Mouse (Mus musculus): ENCODE results near the gene Hmbs. TPM values are rescaled to one million over a fixed set of nuclear protein-coding genes. Genes with fewer than 3 reads are reported as not detected.
"Not testable (repeated sequence)": the region's sequence is repeated elsewhere in the genome, so short reads cannot be mapped to it uniquely, and the experiment has no call there.

The Hmbs gene
- polyA plus RNA-seq, 1 experiment from 2014 or later = 60.8 TPM

- ATAC-seq (ENCODE audit: low FRiP score) = no peak
- H3K36me3 ChIP-seq (replicated peaks; ENCODE audit: control insufficient read depth, insufficient read depth) = peaks cover 51% of the 10 kb centered on the region
- 25% methylated on average over 10 of the region's 10 CpGs for WGBS
- H3K4me2 ChIP-seq (replicated peaks) = no peak overlapping the region
- no peak overlapping the region for H3K9ac ChIP-seq
- H3K4me1 ChIP-seq (replicated peaks; ENCODE audit: control insufficient read depth, insufficient read depth, low read length) = no peaks in the 10 kb centered on the region
- H3K9me3 ChIP-seq (ENCODE audit: control insufficient read depth, low read length) = no peaks in the 10 kb centered on the region
- H3K27me3 ChIP-seq (ENCODE audit: control insufficient read depth, insufficient read depth, low read length) = no peaks in the 10 kb centered on the region
- peak overlapping the region; percentile 29; the same call in 1 of the 2 replicates for H3K27ac ChIP-seq
- DNase-seq (ENCODE audit: low spot score) = no peak
- no peak overlapping the region for H3K4me3 ChIP-seq (replicated peaks; ENCODE audit: low read length)
Measured at GRCm38 (mm10) chr9:44310750-44311135, 33.3 kb downstream of the Hmbs start.

GRCm38 (mm10) chr9:44309756-44310155, 34.3 kb downstream of the Hmbs start:
- no peak overlapping the region for H3K4me2 ChIP-seq (replicated peaks)
- ATAC-seq (ENCODE audit: low FRiP score) = no peak
- H3K4me3 ChIP-seq (replicated peaks; ENCODE audit: low read length) = no peak overlapping the region
- no peak overlapping the region for H3K27ac ChIP-seq
- WGBS = 70% methylated on average over 3 of the region's 3 CpGs
- peaks cover 41% of the 10 kb centered on the region for H3K36me3 ChIP-seq (replicated peaks; ENCODE audit: control insufficient read depth, insufficient read depth)
- H3K27me3 ChIP-seq (ENCODE audit: control insufficient read depth, insufficient read depth, low read length) = no peaks in the 10 kb centered on the region
- DNase-seq (ENCODE audit: low spot score) = no peak
- no peak overlapping the region for H3K9ac ChIP-seq
- H3K4me1 ChIP-seq (replicated peaks; ENCODE audit: control insufficient read depth, insufficient read depth, low read length) = peaks cover 1% of the 10 kb centered on the region
- no peaks in the 10 kb centered on the region for H3K9me3 ChIP-seq (ENCODE audit: control insufficient read depth, low read length)

GRCm38 (mm10) chr9:44307248-44307647, 36.8 kb downstream of the Hmbs start:
- no peak overlapping the region for H3K27ac ChIP-seq
- no peak overlapping the region for H3K4me3 ChIP-seq (replicated peaks; ENCODE audit: low read length)
- H3K9ac ChIP-seq = no peak overlapping the region
- peaks cover 20% of the 10 kb centered on the region for H3K36me3 ChIP-seq (replicated peaks; ENCODE audit: control insufficient read depth, insufficient read depth)
- ATAC-seq (ENCODE audit: low FRiP score) = no peak
- H3K4me1 ChIP-seq (replicated peaks; ENCODE audit: control insufficient read depth, insufficient read depth, low read length) = peaks cover 15% of the 10 kb centered on the region
- H3K9me3 ChIP-seq (ENCODE audit: control insufficient read depth, low read length) = no peaks in the 10 kb centered on the region
- no peak for DNase-seq (ENCODE audit: low spot score)
- no peak overlapping the region for H3K4me2 ChIP-seq (replicated peaks)
- WGBS = 98% methylated on average over 2 of the region's 2 CpGs
- no peaks in the 10 kb centered on the region for H3K27me3 ChIP-seq (ENCODE audit: control insufficient read depth, insufficient read depth, low read length)

GRCm38 (mm10) chr9:44306532-44306931, 37.5 kb downstream of the Hmbs start:
- 90% methylated on average over 6 of the region's 6 CpGs for WGBS
- Histone ChIP-seq H3K4me2 (replicated peaks) (peak overlapping the region; percentile 77; the same call in 1 of the 2 replicates), H3K27ac (no peak overlapping the region), H3K9ac (no peak overlapping the region), H3K9me3 (ENCODE audit: control insufficient read depth, low read length) (no peaks in the 10 kb centered on the region), H3K27me3 (ENCODE audit: control insufficient read depth, insufficient read depth, low read length) (no peaks in the 10 kb centered on the region), H3K4me3 (replicated peaks; ENCODE audit: low read length) (no peak overlapping the region), H3K36me3 (replicated peaks; ENCODE audit: control insufficient read depth, insufficient read depth) (peaks cover 24% of the 10 kb centered on the region), H3K4me1 (replicated peaks; ENCODE audit: control insufficient read depth, insufficient read depth, low read length) (peaks cover 15% of the 10 kb centered on the region)
- DNase-seq (ENCODE audit: low spot score) (no peak), ATAC-seq (ENCODE audit: low FRiP score) (no peak)

GRCm38 (mm10) chr9:44305466-44306079, 38.5 kb downstream of the Hmbs start, which contains the start of gene Hinfp:
Gene Hinfp (minus strand): TSS chr9:44305671.
- H3K4me3 ChIP-seq (replicated peaks; ENCODE audit: low read length) = peak within 1 kb of the TSS; percentile 97
- H3K36me3 ChIP-seq (replicated peaks; ENCODE audit: control insufficient read depth, insufficient read depth) = peaks cover 24% of the 10 kb centered on the region
- peak within 1 kb of the TSS; percentile 96 for H3K9ac ChIP-seq
- DNase-seq (ENCODE audit: low spot score) (peak; percentile 99), ATAC-seq (ENCODE audit: low FRiP score) (peak; percentile 99)
- peak within 1 kb of the TSS; percentile 85 for H3K27ac ChIP-seq
- no peaks in the 10 kb centered on the region for H3K27me3 ChIP-seq (ENCODE audit: control insufficient read depth, insufficient read depth, low read length)
- no peaks in the 10 kb centered on the region for H3K9me3 ChIP-seq (ENCODE audit: control insufficient read depth, low read length)
- H3K4me1 ChIP-seq (replicated peaks; ENCODE audit: control insufficient read depth, insufficient read depth, low read length) = peaks cover 15% of the 10 kb centered on the region
- WGBS = under 1% methylated on average over 54 of the region's 54 CpGs
- H3K4me2 ChIP-seq (replicated peaks) = peak within 1 kb of the TSS; percentile 77

GRCm38 (mm10) chr9:44300001-44300400, 44.0 kb downstream of the Hmbs start:
- WGBS = 95% methylated on average over 3 of the region's 3 CpGs
- H3K4me2 ChIP-seq (replicated peaks); DNase-seq (ENCODE audit: low spot score); H3K9me3 ChIP-seq (ENCODE audit: control insufficient read depth, low read length); H3K27me3 ChIP-seq (ENCODE audit: control insufficient read depth, insufficient read depth, low read length); H3K9ac ChIP-seq; H3K4me3 ChIP-seq (replicated peaks; ENCODE audit: low read length); ATAC-seq (ENCODE audit: low FRiP score); H3K27ac ChIP-seq: not testable (repeated sequence)
- H3K36me3 ChIP-seq (replicated peaks; ENCODE audit: control insufficient read depth, insufficient read depth) = peaks cover 73% of the 10 kb centered on the region
- peaks cover 15% of the 10 kb centered on the region for H3K4me1 ChIP-seq (replicated peaks; ENCODE audit: control insufficient read depth, insufficient read depth, low read length)

- Histone ChIP-seq H3K9ac (no peak overlapping the region), H3K9me3 (ENCODE audit: control insufficient read depth, low read length) (no peaks in the 10 kb centered on the region), H3K27me3 (ENCODE audit: control insufficient read depth, insufficient read depth, low read length) (no peaks in the 10 kb centered on the region), H3K36me3 (replicated peaks; ENCODE audit: control insufficient read depth, insufficient read depth) (peaks cover 70% of the 10 kb centered on the region), H3K4me1 (replicated peaks; ENCODE audit: control insufficient read depth, insufficient read depth, low read length) (peaks cover 13% of the 10 kb centered on the region), H3K27ac (no peak overlapping the region), H3K4me3 (replicated peaks; ENCODE audit: low read length) (no peak overlapping the region), H3K4me2 (replicated peaks) (no peak overlapping the region)
- ATAC-seq (ENCODE audit: low FRiP score) (no peak), DNase-seq (ENCODE audit: low spot score) (peak; percentile 68)
- 74% methylated on average over 3 of the region's 3 CpGs for WGBS
Measured at GRCm38 (mm10) chr9:44292490-44292889, 51.5 kb downstream of the Hmbs start.

GRCm38 (mm10) chr9:44288959-44289291, 55.1 kb downstream of the Hmbs start:
- peak; percentile 30 for DNase-seq (ENCODE audit: low spot score)
- Histone ChIP-seq H3K4me1 (replicated peaks; ENCODE audit: control insufficient read depth, insufficient read depth, low read length) (peaks cover 24% of the 10 kb centered on the region), H3K9me3 (ENCODE audit: control insufficient read depth, low read length) (no peaks in the 10 kb centered on the region), H3K27me3 (ENCODE audit: control insufficient read depth, insufficient read depth, low read length) (no peaks in the 10 kb centered on the region), H3K4me2 (replicated peaks) (peak overlapping the region; percentile 73), H3K36me3 (replicated peaks; ENCODE audit: control insufficient read depth, insufficient read depth) (peaks cover 37% of the 10 kb centered on the region), H3K27ac (no peak overlapping the region), H3K4me3 (replicated peaks; ENCODE audit: low read length) (peak overlapping the region; percentile 66), H3K9ac (peak overlapping the region; percentile 81)
- no peak for ATAC-seq (ENCODE audit: low FRiP score)
- WGBS = 4% methylated on average over 11 of the region's 11 CpGs

- Histone ChIP-seq H3K4me2 (replicated peaks) (peak within 1 kb of the TSS; percentile 73), H3K27me3 (ENCODE audit: control insufficient read depth, insufficient read depth, low read length) (no peaks in the 10 kb centered on the region), H3K9me3 (ENCODE audit: control insufficient read depth, low read length) (no peaks in the 10 kb centered on the region), H3K4me1 (replicated peaks; ENCODE audit: control insufficient read depth, insufficient read depth, low read length) (peaks cover 24% of the 10 kb centered on the region), H3K27ac (peak within 1 kb of the TSS; percentile 78), H3K36me3 (replicated peaks; ENCODE audit: control insufficient read depth, insufficient read depth) (peaks cover 36% of the 10 kb centered on the region), H3K4me3 (replicated peaks; ENCODE audit: low read length) (peak within 1 kb of the TSS; percentile 66), H3K9ac (peak within 1 kb of the TSS; percentile 81)
- peak; percentile 55 for DNase-seq (ENCODE audit: low spot score)
- ATAC-seq (ENCODE audit: low FRiP score) = peak; percentile 69
- WGBS = under 1% methylated on average over 38 of the region's 38 CpGs
Measured at GRCm38 (mm10) chr9:44288076-44288958, 55.7 kb downstream of the Hmbs start, which contains the start of gene Abcg4. Gene Abcg4 (minus strand): TSS chr9:44288615.

Measured in hindbrain, embryonic 14.5 days (tissue).